Mouse (Mus musculus) induced T-regulatory cell, adult 2 months (primary cell): ENCODE results near the gene Jmjd6.

Source experiments
- DNase-seq: peaks from one replicate; pipeline ENCODE4 v3.0.0-alpha.2; 2012; ENCODE audit warnings: low read depth

Gene Jmjd6

GRCm38 (mm10) chr11:116806136-116807071 lies 36.8 kb downstream of the Jmjd6 start:
- no peak for DNase-seq

GRCm38 (mm10) chr11:116802709-116803108 lies 40.5 kb downstream of the Jmjd6 start:
- no peak for DNase-seq

DNA sequence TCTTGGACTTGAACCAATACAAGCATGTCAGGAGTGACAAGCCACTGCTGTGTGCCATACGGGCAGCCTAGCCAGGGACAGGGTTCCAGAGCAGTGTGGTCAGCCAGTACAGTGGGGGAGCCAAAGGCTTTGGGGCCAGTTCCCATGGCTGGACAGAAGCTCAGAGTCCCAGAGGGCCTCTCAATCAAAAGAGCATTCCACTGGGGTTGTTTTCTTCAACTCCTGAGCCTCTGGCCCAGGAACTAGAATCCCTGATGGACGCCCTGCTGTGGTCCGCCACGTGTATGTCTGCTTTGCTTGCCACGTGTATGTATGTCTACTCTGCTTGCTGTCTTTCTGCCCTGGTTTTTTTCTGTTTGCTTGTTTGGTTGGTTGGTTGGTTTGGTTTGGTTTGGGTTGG lies 42.1 kb downstream of the Jmjd6 start:
- DNase-seq: no peak

- DNase-seq: no peak
Observed at GRCm38 (mm10) chr11:116799364-116799763, 43.9 kb downstream of the Jmjd6 start.
